Mouse (Mus musculus): Measurements from ENCODE around the gene Limk2.
A peak's percentile ranks its signal among the peaks of the same experiment; 100 is the strongest.

DNA sequence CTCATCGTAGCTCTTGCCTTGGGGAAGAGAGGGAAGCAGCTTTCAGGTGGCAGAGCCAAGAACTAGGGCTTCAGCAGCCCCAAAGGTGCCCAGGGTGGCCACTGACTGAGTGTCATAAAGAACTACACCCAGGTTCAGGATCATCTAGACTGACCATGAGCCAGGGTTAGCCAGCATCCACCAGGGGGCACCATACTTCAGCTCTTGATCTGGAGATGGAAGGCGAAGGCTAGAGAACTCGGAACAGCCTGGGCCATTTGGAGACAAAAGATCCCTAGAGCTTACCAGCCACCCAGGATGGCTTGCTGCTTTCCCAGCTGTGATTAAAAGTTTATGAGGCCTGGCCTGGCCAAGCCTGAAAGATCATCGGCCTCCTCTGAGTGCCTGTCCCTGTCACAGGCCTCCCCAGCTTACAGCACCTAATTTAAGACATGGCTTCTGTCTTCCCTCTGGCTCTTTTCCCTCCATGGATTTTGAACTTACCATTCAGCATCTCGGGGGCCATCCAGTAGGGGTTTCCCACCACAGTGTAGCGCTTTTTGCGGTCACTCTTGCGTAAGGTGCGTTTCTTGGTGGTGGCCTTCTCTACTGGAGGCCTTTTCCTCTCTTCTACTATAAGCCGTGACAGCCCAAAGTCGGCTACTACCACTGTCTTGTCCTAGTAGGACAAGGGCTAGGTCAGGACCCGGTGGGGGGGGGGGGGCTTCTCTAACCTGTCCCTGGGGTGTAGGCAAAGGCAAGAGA is 61.7 kb downstream of the Limk2 start:
- TF ChIP-seq CTCF (IDR thresholded peaks at IDR 0.05; ENCODE audit: low read depth): peak; percentile 94
- TF ChIP-seq EP300 (optimal IDR thresholded peaks at IDR 0.05): no peak

All from stomach, postnatal 0 days (tissue).